Mouse (Mus musculus) embryo, embryonic 11.5 days (tissue): ENCODE measurements around the gene Snai3.

ENCODE experiments used
- DNase-seq: peaks from one replicate; pipeline ENCODE4 v3.0.0-alpha.2; 2012; ENCODE audit warnings: low read depth, low spot score

Snai3 gene

GRCm38 (mm10) chr8:122460524-122461472 is at the start of gene Snai3:
Snai3 (minus strand) TSS chr8:122460733.
- no peak for DNase-seq

GRCm38 (mm10) chr8:122500856-122501255 is 40.3 kb upstream of the Snai3 start:
- DNase-seq: peak; percentile 72

- DNase-seq: no peak
Measured at GRCm38 (mm10) chr8:122497912-122498311, 37.4 kb upstream of the Snai3 start.

GRCm38 (mm10) chr8:122497016-122497734 is 36.6 kb upstream of the Snai3 start:
- DNase-seq: no peak

GRCm38 (mm10) chr8:122488387-122488786 is 27.9 kb upstream of the Snai3 start:
- DNase-seq: no peak

- no peak for DNase-seq
Measured at GRCm38 (mm10) chr8:122484831-122485230, 24.3 kb upstream of the Snai3 start.

- DNase-seq: no peak
Measured at GRCm38 (mm10) chr8:122483877-122484276, 23.3 kb upstream of the Snai3 start.

- no peak for DNase-seq
Measured at GRCm38 (mm10) chr8:122482448-122482847, 21.9 kb upstream of the Snai3 start.

GRCm38 (mm10) chr8:122475580-122476320 is 15.2 kb upstream of the Snai3 start, which contains the start of the genes Rnf166 and Ctu2:
Rnf166 (minus strand) TSS chr8:122476064.
Ctu2 (plus strand) TSS chr8:122476143.
- peak; percentile 90 for DNase-seq

GRCm38 (mm10) chr8:122474951-122475560 is 14.5 kb upstream of the Snai3 start:
- no peak for DNase-seq

- DNase-seq: no peak
Measured at GRCm38 (mm10) chr8:122473911-122474421, 13.4 kb upstream of the Snai3 start.

- no peak for DNase-seq
Measured at GRCm38 (mm10) chr8:122470691-122471090, 10.2 kb upstream of the Snai3 start.

- no peak for DNase-seq
Measured at GRCm38 (mm10) chr8:122469965-122470364, 9.4 kb upstream of the Snai3 start.

- DNase-seq: no peak
Measured at GRCm38 (mm10) chr8:122469407-122469806, 8.9 kb upstream of the Snai3 start.

GRCm38 (mm10) chr8:122467816-122468215 is 7.3 kb upstream of the Snai3 start:
- DNase-seq: no peak

GRCm38 (mm10) chr8:122464985-122465384 is 4.5 kb upstream of the Snai3 start:
- DNase-seq: no peak

- DNase-seq: no peak
Measured at GRCm38 (mm10) chr8:122463651-122464640, 3.4 kb upstream of the Snai3 start.

- no peak for DNase-seq
Measured at GRCm38 (mm10) chr8:122462510-122462909, 2.0 kb upstream of the Snai3 start.

- DNase-seq: no peak
Measured at GRCm38 (mm10) chr8:122461473-122462148, 1.1 kb upstream of the Snai3 start.
